Mouse (Mus musculus) lung, adult 2 months (tissue): ENCODE results near the gene Gm11027.
"Not testable (repeated sequence)": the region's sequence is repeated elsewhere in the genome, so short reads cannot be mapped to it uniquely, and the experiment has no call there.

Experiments used
- CTCF ChIP-seq: fragments of 200-500 bp; IDR thresholded peaks from 2 replicates; pipeline ENCODE4 v1.5.1; 2011; ENCODE audit warnings: mild to moderate bottlenecking, low read length, control low read depth; ENCODE audit not compliant: insufficient read depth
- POLR2A ChIP-seq: fragments of 200-500 bp; IDR thresholded peaks from 2 replicates; pipeline ENCODE4 v1.6.1; 2011; ENCODE audit warnings: low read depth, mild to moderate bottlenecking, control low read depth, low read length, borderline replicate concordance; ENCODE audit errors: extremely low read depth

DNA sequence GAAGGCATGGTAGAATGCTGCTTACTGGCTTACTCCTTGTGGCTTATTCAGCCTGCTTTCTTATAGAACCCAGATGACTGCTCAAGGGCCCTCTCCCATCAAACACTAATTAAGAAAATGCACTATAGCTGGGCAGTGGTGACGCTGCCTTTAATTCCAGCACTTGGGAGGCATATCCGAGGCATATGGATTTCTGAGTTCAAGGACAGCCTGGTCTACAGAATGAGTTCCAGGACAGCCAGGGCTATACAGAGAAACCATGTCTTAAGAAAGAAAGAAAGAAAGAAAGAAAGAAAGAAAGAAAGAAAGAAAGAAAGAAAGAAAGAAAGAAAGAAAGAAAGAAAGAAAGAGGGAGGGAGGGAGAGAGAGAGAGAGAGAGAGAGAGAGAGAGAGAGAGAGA lies at the start of gene Gm11027:
- not testable (repeated sequence) for TF ChIP-seq CTCF, POLR2A
